ENCODE assay signal across 8 mouse cellular contexts in the genomic region with DNA sequence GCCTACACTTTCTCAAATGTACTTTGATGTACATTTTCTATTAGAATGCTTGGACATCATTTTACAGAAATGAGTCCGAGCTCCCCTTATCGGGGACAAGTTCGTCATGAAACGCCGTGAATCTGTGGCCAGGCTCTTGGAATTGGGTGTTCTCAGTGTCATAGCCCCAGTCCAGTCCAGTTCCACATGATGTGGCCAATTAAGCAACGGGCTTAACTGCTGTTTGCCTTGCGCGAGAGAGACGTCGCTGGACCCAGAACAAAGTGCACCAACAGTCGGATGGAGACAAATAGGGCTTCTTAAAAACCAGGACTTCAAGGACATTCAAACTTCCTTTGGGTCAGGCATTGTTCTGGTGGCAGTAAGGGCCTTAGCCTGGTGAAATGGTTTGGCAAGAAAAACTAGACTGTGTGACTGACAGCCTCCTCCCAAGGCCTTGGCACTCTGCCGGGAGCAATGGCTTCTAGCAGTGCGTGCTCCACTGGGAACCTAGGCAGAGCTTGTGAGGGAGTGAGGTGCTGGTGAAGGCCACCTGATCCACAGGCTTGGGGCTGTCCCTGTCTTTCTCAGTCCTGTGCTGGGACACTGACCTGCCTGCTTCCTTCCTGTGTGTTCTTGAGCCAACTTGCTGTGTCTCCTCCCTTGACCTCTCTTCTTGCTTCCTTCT. TPM values are rescaled to one million over a fixed set of nuclear protein-coding genes. Genes with fewer than 3 reads are reported as not detected.
DNase-seq lines count a peak whose midpoint lies in the region; ATAC-seq and TF ChIP-seq lines count a peak whose summit lies in the region.

No protein-coding gene starts in this region.

- H3K4me2 ChIP-seq in hindbrain, postnatal 0 days (ENCODE audit: low read depth, low read length), result no peak overlapping the region
- no peak overlapping the region for H3K4me2 ChIP-seq in hindbrain, embryonic 14.5 days (replicated peaks)
- H3K4me2 ChIP-seq in intestine, embryonic 16.5 days (ENCODE audit: low read depth, low read length), result no peak overlapping the region
- H3K4me2 ChIP-seq in intestine, postnatal 0 days (replicated peaks; ENCODE audit: low read depth), result no peak overlapping the region

- peak; percentile 52 for DNase-seq in hindbrain, postnatal 0 days (ENCODE audit: low spot score)
- DNase-seq in hindbrain, embryonic 14.5 days (ENCODE audit: low spot score), result no peak
- peak; percentile 95 for DNase-seq in adrenal gland, postnatal 14 days
- peak; percentile 67 for DNase-seq in heart, postnatal 4 days
- DNase-seq in lung, postnatal 36 days, result peak; percentile 79

- no peaks in the 10 kb centered on the region for H3K4me1 ChIP-seq in hindbrain, postnatal 0 days (ENCODE audit: insufficient read depth, low read length)
- no peaks in the 10 kb centered on the region for H3K4me1 ChIP-seq in hindbrain, embryonic 14.5 days (replicated peaks; ENCODE audit: control insufficient read depth, insufficient read depth, low read length)
- H3K4me1 ChIP-seq in intestine, embryonic 16.5 days (ENCODE audit: control insufficient read depth, insufficient read depth, low read length), result peaks cover 48% of the 10 kb centered on the region
- H3K4me1 ChIP-seq in intestine, postnatal 0 days (replicated peaks; ENCODE audit: control insufficient read depth, insufficient read depth, low read length), result peaks cover 16% of the 10 kb centered on the region

- H3K9me3 ChIP-seq in hindbrain, postnatal 0 days (ENCODE audit: low read length), result no peaks in the 10 kb centered on the region
- H3K9me3 ChIP-seq in hindbrain, embryonic 14.5 days (ENCODE audit: control insufficient read depth, low read length), result no peaks in the 10 kb centered on the region
- no peaks in the 10 kb centered on the region for H3K9me3 ChIP-seq in intestine, embryonic 16.5 days (ENCODE audit: control insufficient read depth, low read length)
- no peaks in the 10 kb centered on the region for H3K9me3 ChIP-seq in intestine, postnatal 0 days (ENCODE audit: control insufficient read depth)

- TF ChIP-seq CTCF in hindbrain, postnatal 0 days (IDR thresholded peaks at IDR 0.05; ENCODE audit: low read depth), result no peak
- no peak for TF ChIP-seq CTCF in intestine, postnatal 0 days (IDR thresholded peaks at IDR 0.05; ENCODE audit: low read depth)

- peak; percentile 33; the same call in 1 of the 2 replicates for ATAC-seq in hindbrain, postnatal 0 days
- ATAC-seq in hindbrain, embryonic 14.5 days (ENCODE audit: low FRiP score), result no peak
- no peak for ATAC-seq in intestine, embryonic 16.5 days
- no peak for ATAC-seq in erythroid progenitor cell, adult 5-6 weeks (replicated peaks; ENCODE audit: low FRiP score, poor library complexity, severe bottlenecking)
- ATAC-seq in intestine, postnatal 0 days, result no peak

- no peaks in the 10 kb centered on the region for H3K27me3 ChIP-seq in hindbrain, postnatal 0 days (ENCODE audit: insufficient read depth, low read length)
- H3K27me3 ChIP-seq in hindbrain, embryonic 14.5 days (ENCODE audit: control insufficient read depth, insufficient read depth, low read length), result no peaks in the 10 kb centered on the region
- no peaks in the 10 kb centered on the region for H3K27me3 ChIP-seq in intestine, embryonic 16.5 days (replicated peaks; ENCODE audit: control insufficient read depth, insufficient read depth, low read length)
- no peaks in the 10 kb centered on the region for H3K27me3 ChIP-seq in intestine, postnatal 0 days (replicated peaks; ENCODE audit: control insufficient read depth, insufficient read depth, low read length)

- no peak overlapping the region for H3K4me3 ChIP-seq in hindbrain, postnatal 0 days (ENCODE audit: low read length)
- H3K4me3 ChIP-seq in hindbrain, embryonic 14.5 days (replicated peaks; ENCODE audit: low read length), result no peak overlapping the region
- H3K4me3 ChIP-seq in intestine, embryonic 16.5 days (ENCODE audit: low read length), result no peak overlapping the region
- H3K4me3 ChIP-seq in intestine, postnatal 0 days (ENCODE audit: low read depth, low read length), result no peak overlapping the region

- no peaks in the 10 kb centered on the region for H3K36me3 ChIP-seq in hindbrain, postnatal 0 days (ENCODE audit: insufficient read depth, low read length)
- no peaks in the 10 kb centered on the region for H3K36me3 ChIP-seq in hindbrain, embryonic 14.5 days (replicated peaks; ENCODE audit: control insufficient read depth, insufficient read depth)
- no peaks in the 10 kb centered on the region for H3K36me3 ChIP-seq in intestine, embryonic 16.5 days (ENCODE audit: control insufficient read depth, insufficient read depth, low read length)
- no peaks in the 10 kb centered on the region for H3K36me3 ChIP-seq in intestine, postnatal 0 days (ENCODE audit: control insufficient read depth, insufficient read depth)

- H3K27ac ChIP-seq in hindbrain, postnatal 0 days, result no peak overlapping the region
- no peak overlapping the region for H3K27ac ChIP-seq in hindbrain, embryonic 14.5 days
- no peak overlapping the region for H3K27ac ChIP-seq in intestine, embryonic 16.5 days (ENCODE audit: low read length)
- no peak overlapping the region for H3K27ac ChIP-seq in intestine, postnatal 0 days (ENCODE audit: low read depth, low read length)

- WGBS in hindbrain, postnatal 0 days, result 77% methylated on average over 13 of the region's 13 CpGs
- 82% methylated on average over 13 of the region's 13 CpGs for WGBS in hindbrain, embryonic 14.5 days
- WGBS in intestine, embryonic 16.5 days, result 84% methylated on average over 13 of the region's 13 CpGs
- WGBS in intestine, postnatal 0 days, result 68% methylated on average over 13 of the region's 13 CpGs

- H3K9ac ChIP-seq in hindbrain, postnatal 0 days (replicated peaks; ENCODE audit: low read length), result no peak overlapping the region
- no peak overlapping the region for H3K9ac ChIP-seq in hindbrain, embryonic 14.5 days
- no peak overlapping the region for H3K9ac ChIP-seq in intestine, embryonic 16.5 days (ENCODE audit: low read depth, low read length)
- H3K9ac ChIP-seq in intestine, postnatal 0 days (ENCODE audit: low read depth, low read length), result no peak overlapping the region

RNA-seq across cellular contexts. Expression of a gene that starts 11.5 kb away (rescaled TPM):
- 29.2 and 29.6 TPM in 2 replicates for total RNA-seq in hindbrain, postnatal 0 days (2014; rRNA removed)
- polyA plus RNA-seq in hindbrain, postnatal 0 days (2015; fragmentation: Nextera tagmentation; extraction: Ambion mirVana), result 30.0 and 34.4 TPM in 2 replicates
- polyA plus RNA-seq in hindbrain, embryonic 14.5 days (2014; fragmentation: Nextera tagmentation; extraction: Ambion mirVana), result 24.4 and 29.4 TPM in 2 replicates
- total RNA-seq in adrenal gland, postnatal 14 days (2021), result 99.6 and 103 TPM in 2 replicates
- total RNA-seq in heart, postnatal 4 days (2021), result 10 to 100 TPM; 36.9 to 43.8 TPM
- 17.7 and 19.2 TPM in 2 replicates for polyA plus RNA-seq in intestine, embryonic 16.5 days (2015; fragmentation: Nextera tagmentation; extraction: Ambion mirVana)
- 4.7 and 8.4 TPM in 2 replicates for total RNA-seq in erythroid progenitor cell, adult 5-6 weeks (2015; ENCODE audit: low replicate concordance)
- total RNA-seq in erythroid progenitor cell, adult 5-6 weeks (2017; ENCODE audit: low replicate concordance), result 2.2 and 7.9 TPM in 2 replicates
- polyA plus RNA-seq in intestine, postnatal 0 days (2015; fragmentation: Nextera tagmentation; extraction: Ambion mirVana), result 9.5 and 11.8 TPM in 2 replicates
